ENCODE assay signal across 9 mouse cellular contexts in the genomic region with DNA sequence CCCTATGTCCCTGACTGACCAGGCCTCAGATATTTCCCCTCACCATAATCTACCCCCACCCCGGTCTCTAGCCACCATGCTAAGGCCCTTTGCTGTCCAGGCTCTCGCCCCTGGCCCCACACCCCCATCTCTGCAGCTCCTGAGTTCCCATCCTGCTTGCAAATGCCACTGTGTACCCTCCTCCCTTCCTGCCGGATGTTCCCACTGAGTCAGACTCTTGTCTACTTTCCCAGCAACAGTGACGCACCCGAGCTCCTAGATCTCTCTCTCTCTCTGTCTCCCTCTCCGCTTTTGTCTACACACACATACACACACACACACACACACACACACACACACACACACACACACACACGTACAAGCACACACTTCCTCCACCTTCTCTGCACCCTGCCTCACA. TPM values are rescaled to one million over a fixed set of nuclear protein-coding genes. Genes with fewer than 3 reads are reported as not detected.
A peak's percentile ranks its signal among the peaks of the same experiment; 100 is the strongest.
DNase-seq lines count a peak whose midpoint lies in the region; ATAC-seq lines count a peak whose summit lies in the region.
"Had no signal": no experiment of that assay in that cellular context is flagged by ENCODE, and none has a peak within 500 bp of the region (broad histone marks: within the 10 kb centered on the region; RNA-seq: fewer than 3 reads in every experiment).

No protein-coding gene starts in this region.

- ATAC-seq in midbrain, embryonic 11.5 days (ENCODE audit: low FRiP score) = no peak
- no peak for ATAC-seq in forebrain, embryonic 11.5 days (replicated peaks; ENCODE audit: low FRiP score)
- ATAC-seq in hindbrain, embryonic 14.5 days (ENCODE audit: low FRiP score) = no peak
- no peak for ATAC-seq in erythroid progenitor cell, adult 5-6 weeks (replicated peaks; ENCODE audit: low FRiP score, poor library complexity, severe bottlenecking)
- ATAC-seq in erythroblast, adult 5-6 weeks (replicated peaks; ENCODE audit: low FRiP score, poor library complexity, severe bottlenecking) = no peak

- no peak overlapping the region for H3K4me2 ChIP-seq in midbrain, embryonic 11.5 days
- H3K4me2 ChIP-seq in forebrain, embryonic 11.5 days (ENCODE audit: low read depth, low read length, severe bottlenecking) = no peak overlapping the region
- no peak overlapping the region for H3K4me2 ChIP-seq in hindbrain, embryonic 14.5 days (replicated peaks)

- H3K4me1 ChIP-seq in midbrain, embryonic 10.5 days = peaks cover 37% of the 10 kb centered on the region
- H3K4me1 ChIP-seq in midbrain, embryonic 11.5 days (ENCODE audit: control insufficient read depth, insufficient read depth, low read length) = peaks cover 25% of the 10 kb centered on the region
- H3K4me1 ChIP-seq in forebrain, embryonic 11.5 days (replicated peaks; ENCODE audit: control insufficient read depth, insufficient read depth, low read length) = peaks cover 25% of the 10 kb centered on the region
- H3K4me1 ChIP-seq in hindbrain, embryonic 14.5 days (replicated peaks; ENCODE audit: control insufficient read depth, insufficient read depth, low read length) = peaks cover 27% of the 10 kb centered on the region

- peak overlapping the region; percentile 83; the same call in 1 of the 2 replicates for H3K27ac ChIP-seq in midbrain, embryonic 10.5 days (replicated peaks)
- H3K27ac ChIP-seq in midbrain, embryonic 11.5 days (ENCODE audit: low read depth, low read length) = no peak overlapping the region
- no peak overlapping the region for H3K27ac ChIP-seq in forebrain, embryonic 11.5 days (ENCODE audit: low read depth, low read length)
- peak overlapping the region; percentile 87; the same call in 1 of the 2 replicates for H3K27ac ChIP-seq in hindbrain, embryonic 14.5 days

- no peak overlapping the region for H3K4me3 ChIP-seq in midbrain, embryonic 10.5 days
- H3K4me3 ChIP-seq in midbrain, embryonic 11.5 days (ENCODE audit: low read depth, low read length) = no peak overlapping the region
- no peak overlapping the region for H3K4me3 ChIP-seq in forebrain, embryonic 11.5 days (ENCODE audit: low read depth, low read length)
- H3K4me3 ChIP-seq in hindbrain, embryonic 14.5 days (replicated peaks; ENCODE audit: low read length) = no peak overlapping the region

- no peaks in the 10 kb centered on the region for H3K9me3 ChIP-seq in midbrain, embryonic 10.5 days (replicated peaks)
- H3K9me3 ChIP-seq in midbrain, embryonic 11.5 days (ENCODE audit: control insufficient read depth, low read length) = no peaks in the 10 kb centered on the region
- H3K9me3 ChIP-seq in forebrain, embryonic 11.5 days (ENCODE audit: control insufficient read depth, low read length) = no peaks in the 10 kb centered on the region
- no peaks in the 10 kb centered on the region for H3K9me3 ChIP-seq in hindbrain, embryonic 14.5 days (ENCODE audit: control insufficient read depth, low read length)

- no peak for DNase-seq in midbrain, embryonic 10.5 days (ENCODE audit: low spot score)
- DNase-seq in midbrain, embryonic 11.5 days (ENCODE audit: low spot score, missing footprints) = no peak
- no peak for DNase-seq in forebrain, embryonic 11.5 days (ENCODE audit: low spot score)
- DNase-seq in hindbrain, embryonic 14.5 days (ENCODE audit: low spot score) = no peak
- DNase-seq in lung, adult 18-20 months = peak; percentile 80 to 87
- DNase-seq in urinary bladder, adult 2 months (ENCODE audit: low spot score) = no peak

- H3K9ac ChIP-seq in midbrain, embryonic 11.5 days (ENCODE audit: low read length) = no peak overlapping the region
- H3K9ac ChIP-seq in forebrain, embryonic 11.5 days (ENCODE audit: low read length) = peak overlapping the region; percentile 23; the same call in 1 of the 2 replicates
- no peak overlapping the region for H3K9ac ChIP-seq in hindbrain, embryonic 14.5 days

- 68% methylated on average over 7 of the region's 7 CpGs for WGBS in midbrain, embryonic 10.5 days
- 69% methylated on average over 7 of the region's 7 CpGs for WGBS in midbrain, embryonic 11.5 days
- 76% methylated on average over 7 of the region's 7 CpGs for WGBS in forebrain, embryonic 11.5 days
- WGBS in hindbrain, embryonic 14.5 days = 60% methylated on average over 7 of the region's 7 CpGs

- H3K36me3 ChIP-seq in midbrain, embryonic 10.5 days = no peaks in the 10 kb centered on the region
- no peaks in the 10 kb centered on the region for H3K36me3 ChIP-seq in midbrain, embryonic 11.5 days (ENCODE audit: control insufficient read depth, insufficient read depth, low read length)
- H3K36me3 ChIP-seq in forebrain, embryonic 11.5 days (ENCODE audit: control insufficient read depth, insufficient read depth, low read length) = no peaks in the 10 kb centered on the region
- H3K36me3 ChIP-seq in hindbrain, embryonic 14.5 days (replicated peaks; ENCODE audit: control insufficient read depth, insufficient read depth) = no peaks in the 10 kb centered on the region

- peaks cover 66% of the 10 kb centered on the region for H3K27me3 ChIP-seq in midbrain, embryonic 10.5 days (ENCODE audit: low read depth, poor library complexity, severe bottlenecking)
- H3K27me3 ChIP-seq in midbrain, embryonic 11.5 days (ENCODE audit: control insufficient read depth, insufficient read depth, low read length) = peaks cover 5% of the 10 kb centered on the region; the same call in 1 of the 2 replicates
- H3K27me3 ChIP-seq in forebrain, embryonic 11.5 days (ENCODE audit: control insufficient read depth, insufficient read depth, low read length) = peaks cover 7% of the 10 kb centered on the region
- H3K27me3 ChIP-seq in hindbrain, embryonic 14.5 days (ENCODE audit: control insufficient read depth, insufficient read depth, low read length) = no peaks in the 10 kb centered on the region

RNA-seq across cellular contexts. Expression of a gene that starts 1.0 kb away (rescaled TPM):
- polyA plus RNA-seq in midbrain, embryonic 10.5 days (2016; fragmentation: Nextera tagmentation; extraction: Ambion mirVana) = 0.42 and 1.1 TPM in 2 replicates
- 0.86 and 0.92 TPM in 2 replicates for polyA plus RNA-seq in midbrain, embryonic 11.5 days (2014; fragmentation: Nextera tagmentation; extraction: Ambion mirVana)
- polyA plus RNA-seq in forebrain, embryonic 11.5 days (2014; fragmentation: Nextera tagmentation; extraction: Ambion mirVana) = 0.36 and 0.87 TPM in 2 replicates
- polyA plus RNA-seq in hindbrain, embryonic 14.5 days (2014; fragmentation: Nextera tagmentation; extraction: Ambion mirVana) = 0.48 and 0.87 TPM in 2 replicates
- 19.3 and 23.1 TPM in 2 replicates for polyA plus RNA-seq in urinary bladder, adult 2 months (2012; rRNA removed)
- total RNA-seq in erythroid progenitor cell, adult 5-6 weeks (2015; ENCODE audit: low replicate concordance) = 2.1 TPM in 1 of 2 replicates, not detected in the other
- total RNA-seq in erythroid progenitor cell, adult 5-6 weeks (2017; ENCODE audit: low replicate concordance) = 0.30 and 0.51 TPM in 2 replicates
- not detected in 2 replicates for total RNA-seq in erythroblast, adult 5-6 weeks (2015; ENCODE audit: low replicate concordance)
- total RNA-seq in erythroblast, adult 5-6 weeks (2017; ENCODE audit: low replicate concordance) = 0.17 TPM in 1 of 2 replicates, not detected in the other

RNA-seq across cellular contexts. Expression of a gene that starts 9.1 kb away (rescaled TPM):
- polyA plus RNA-seq in midbrain, embryonic 10.5 days (2016; fragmentation: Nextera tagmentation; extraction: Ambion mirVana) = not detected in 2 replicates
- not detected in 2 replicates for polyA plus RNA-seq in midbrain, embryonic 11.5 days (2014; fragmentation: Nextera tagmentation; extraction: Ambion mirVana)
- not detected in 2 replicates for polyA plus RNA-seq in forebrain, embryonic 11.5 days (2014; fragmentation: Nextera tagmentation; extraction: Ambion mirVana)
- not detected in 2 replicates for polyA plus RNA-seq in hindbrain, embryonic 14.5 days (2014; fragmentation: Nextera tagmentation; extraction: Ambion mirVana)
- 0.16 TPM in 1 of 2 replicates, not detected in the other for polyA plus RNA-seq in urinary bladder, adult 2 months (2012; rRNA removed)
- not detected in 2 replicates for total RNA-seq in erythroid progenitor cell, adult 5-6 weeks (2015; ENCODE audit: low replicate concordance)
- total RNA-seq in erythroid progenitor cell, adult 5-6 weeks (2017; ENCODE audit: low replicate concordance) = not detected in 2 replicates
- not detected in 2 replicates for total RNA-seq in erythroblast, adult 5-6 weeks (2015; ENCODE audit: low replicate concordance)
- not detected in 2 replicates for total RNA-seq in erythroblast, adult 5-6 weeks (2017; ENCODE audit: low replicate concordance)
- polyA plus RNA-seq: limb, embryonic 11.5 days had no signal

RNA-seq across cellular contexts. Expression of a gene that starts 16.1 kb away (rescaled TPM):
- polyA plus RNA-seq in midbrain, embryonic 10.5 days (2016; fragmentation: Nextera tagmentation; extraction: Ambion mirVana) = 3.1 and 7.5 TPM in 2 replicates
- polyA plus RNA-seq in midbrain, embryonic 11.5 days (2014; fragmentation: Nextera tagmentation; extraction: Ambion mirVana) = 7.8 and 8.0 TPM in 2 replicates
- 5.4 and 5.9 TPM in 2 replicates for polyA plus RNA-seq in forebrain, embryonic 11.5 days (2014; fragmentation: Nextera tagmentation; extraction: Ambion mirVana)
- 65.8 and 79.2 TPM in 2 replicates for polyA plus RNA-seq in hindbrain, embryonic 14.5 days (2014; fragmentation: Nextera tagmentation; extraction: Ambion mirVana)
- polyA plus RNA-seq in urinary bladder, adult 2 months (2012; rRNA removed) = 0.78 and 0.93 TPM in 2 replicates
- not detected in 2 replicates for total RNA-seq in erythroid progenitor cell, adult 5-6 weeks (2015; ENCODE audit: low replicate concordance)
- total RNA-seq in erythroid progenitor cell, adult 5-6 weeks (2017; ENCODE audit: low replicate concordance) = 0.26 TPM in 1 of 2 replicates, not detected in the other
- not detected in 2 replicates for total RNA-seq in erythroblast, adult 5-6 weeks (2015; ENCODE audit: low replicate concordance)
- total RNA-seq in erythroblast, adult 5-6 weeks (2017; ENCODE audit: low replicate concordance) = 0.14 TPM in 1 of 2 replicates, not detected in the other

RNA-seq across cellular contexts. Expression of a gene that starts 17.9 kb away (rescaled TPM):
- 24.2 and 24.6 TPM in 2 replicates for polyA plus RNA-seq in midbrain, embryonic 10.5 days (2016; fragmentation: Nextera tagmentation; extraction: Ambion mirVana)
- polyA plus RNA-seq in midbrain, embryonic 11.5 days (2014; fragmentation: Nextera tagmentation; extraction: Ambion mirVana) = 36.0 and 39.9 TPM in 2 replicates
- polyA plus RNA-seq in forebrain, embryonic 11.5 days (2014; fragmentation: Nextera tagmentation; extraction: Ambion mirVana) = 28.6 and 30.4 TPM in 2 replicates
- 29.5 and 30.6 TPM in 2 replicates for polyA plus RNA-seq in hindbrain, embryonic 14.5 days (2014; fragmentation: Nextera tagmentation; extraction: Ambion mirVana)
- polyA plus RNA-seq in urinary bladder, adult 2 months (2012; rRNA removed) = 35.9 and 38.5 TPM in 2 replicates
- total RNA-seq in erythroid progenitor cell, adult 5-6 weeks (2015; ENCODE audit: low replicate concordance) = 5.0 and 8.4 TPM in 2 replicates
- total RNA-seq in erythroid progenitor cell, adult 5-6 weeks (2017; ENCODE audit: low replicate concordance) = 1.3 and 3.6 TPM in 2 replicates
- 6.5 and 10.4 TPM in 2 replicates for total RNA-seq in erythroblast, adult 5-6 weeks (2015; ENCODE audit: low replicate concordance)
- total RNA-seq in erythroblast, adult 5-6 weeks (2017; ENCODE audit: low replicate concordance) = 3.5 and 4.6 TPM in 2 replicates

RNA-seq across cellular contexts. Expression of a gene that starts 35.2 kb away (rescaled TPM):
- 0.09 and 0.34 TPM in 2 replicates for polyA plus RNA-seq in midbrain, embryonic 10.5 days (2016; fragmentation: Nextera tagmentation; extraction: Ambion mirVana)
- 0.20 and 0.33 TPM in 2 replicates for polyA plus RNA-seq in midbrain, embryonic 11.5 days (2014; fragmentation: Nextera tagmentation; extraction: Ambion mirVana)
- polyA plus RNA-seq in forebrain, embryonic 11.5 days (2014; fragmentation: Nextera tagmentation; extraction: Ambion mirVana) = 0.33 and 0.45 TPM in 2 replicates
- polyA plus RNA-seq in hindbrain, embryonic 14.5 days (2014; fragmentation: Nextera tagmentation; extraction: Ambion mirVana) = 0.54 and 0.69 TPM in 2 replicates
- polyA plus RNA-seq in urinary bladder, adult 2 months (2012; rRNA removed) = 2.6 and 3.0 TPM in 2 replicates
- total RNA-seq in erythroid progenitor cell, adult 5-6 weeks (2015; ENCODE audit: low replicate concordance) = 14.3 and 18.4 TPM in 2 replicates
- 9.8 and 12.3 TPM in 2 replicates for total RNA-seq in erythroid progenitor cell, adult 5-6 weeks (2017; ENCODE audit: low replicate concordance)
- 30.7 and 38.9 TPM in 2 replicates for total RNA-seq in erythroblast, adult 5-6 weeks (2015; ENCODE audit: low replicate concordance)
- total RNA-seq in erythroblast, adult 5-6 weeks (2017; ENCODE audit: low replicate concordance) = 13.7 and 17.6 TPM in 2 replicates

Comparison
In these comparisons a context has a peak if more than half of its experiments do, and no peak if none do; other contexts are left out.
1. H3K27ac ChIP-seq: peak in midbrain, embryonic 10.5 days (single experiment) and hindbrain, embryonic 14.5 days (single experiment); none in midbrain, embryonic 11.5 days (single experiment) and forebrain, embryonic 11.5 days (single experiment).
2. DNase-seq: peak in lung, adult 18-20 months (2 of 2); none in midbrain, embryonic 10.5 days (single experiment), midbrain, embryonic 11.5 days (single experiment), forebrain, embryonic 11.5 days (single experiment), hindbrain, embryonic 14.5 days (single experiment) and urinary bladder, adult 2 months (single experiment).